Mouse (Mus musculus) limb, embryonic 14.5 days (tissue): Measurements from ENCODE around the gene Abhd10. TPM values are rescaled to one million over a fixed set of nuclear protein-coding genes. Genes with fewer than 3 reads are reported as not detected.

Source experiments
- ATAC-seq: fragments of 200-750 bp; cut with Nextera tagmentation; 2 replicates; pipeline ENCODE4 v1.8.0; 2017; ENCODE audit warnings: low read depth, moderate number of reproducible peaks, moderate TSS enrichment; ENCODE audit not compliant: low FRiP score
- DNase-seq: peaks from one replicate; pipeline ENCODE4 v3.0.0-alpha.2; 2015; ENCODE audit warnings: low spot score
- H3K27ac ChIP-seq: fragments of 300-500 bp; sonication (generic); replicated peaks from 2 replicates; pipeline ENCODE4 v1.5.1; 2014; ENCODE audit warnings: low read depth, mild to moderate bottlenecking, low read length, moderate library complexity, mixed read lengths
- H3K27me3 ChIP-seq: fragments of 300-500 bp; sonication (generic); 2 replicates; pipeline ENCODE4 v1.6.1; 2014; ENCODE audit warnings: low read length, mixed read lengths; ENCODE audit not compliant: control insufficient read depth, insufficient read depth
- H3K36me3 ChIP-seq: fragments of 300-500 bp; sonication (generic); 2 replicates; pipeline ENCODE4 v1.6.1; 2014; ENCODE audit warnings: mild to moderate bottlenecking, low read length, moderate library complexity, mixed read lengths; ENCODE audit not compliant: control insufficient read depth, insufficient read depth
- H3K4me1 ChIP-seq: fragments of 300-500 bp; sonication (generic); 2 replicates; pipeline ENCODE4 v1.6.1; 2014; ENCODE audit warnings: antibody characterized with exemption, low read length, mixed read lengths; ENCODE audit not compliant: control insufficient read depth, insufficient read depth
- H3K4me2 ChIP-seq: fragments of 300-500 bp; sonication (generic); replicated peaks from 2 replicates; pipeline ENCODE4 v1.6.1; 2014; ENCODE audit warnings: low read depth, mild to moderate bottlenecking, low read length, moderate library complexity; ENCODE audit not compliant: severe bottlenecking
- H3K4me3 ChIP-seq: fragments of 300-500 bp; sonication (generic); replicated peaks from 2 replicates; pipeline ENCODE4 v1.5.1; 2014; ENCODE audit warnings: low read length
- H3K9ac ChIP-seq: fragments of 300-500 bp; sonication (generic); 2 replicates; pipeline ENCODE4 v1.6.1; 2014; ENCODE audit warnings: mild to moderate bottlenecking, low read depth, low read length, moderate library complexity; ENCODE audit not compliant: severe bottlenecking
- H3K9me3 ChIP-seq: fragments of 300-500 bp; sonication (generic); 2 replicates; pipeline ENCODE4 v1.6.1; 2016; ENCODE audit warnings: low read length; ENCODE audit not compliant: control insufficient read depth
- POLR2A ChIP-seq: fragments of 200-500 bp; IDR thresholded peaks from 2 replicates; pipeline ENCODE4 v1.8.0; 2012; ENCODE audit warnings: inconsistent platforms, mild to moderate bottlenecking, moderate library complexity, borderline replicate concordance; ENCODE audit not compliant: insufficient read depth, insufficient read length; ENCODE audit errors: extremely low read depth
- WGBS: fragments of 180-500 bp; shearing (Covaris S2); extraction: QIAGEN DNeasy Blood & Tissue Kit; methylation state at CpG from one replicate; pipeline ENCODE4 v1.1.7; 2014; 5-methylcytosine and 5-hydroxymethylcytosine counted together
- polyA plus RNA-seq, 2 experiments: library from polyadenylated mRNA; depleted of rRNA in 1 of 2; stranded (reverse) in 1 of 2; unstranded in 1 of 2; fragments of >200 nt; fragmentation: Nextera tagmentation in 1 of 2; extraction: Ambion mirVana in 1 of 2; gene quantifications; 2 replicates each; pipeline versions ENCODE4 v1.2.1 to v1.2.3; 2012 to 2014

The Abhd10 gene
- polyA plus RNA-seq, 2 experiments, result 28.3 to 29.6 TPM

- Histone ChIP-seq H3K27me3 (no peaks in the 10 kb centered on the region), H3K27ac (no peak overlapping the region), H3K9me3 (no peaks in the 10 kb centered on the region), H3K9ac (no peak overlapping the region), H3K4me1 (no peaks in the 10 kb centered on the region), H3K4me3 (no peak overlapping the region), H3K4me2 (no peak overlapping the region), H3K36me3 (peaks cover 27% of the 10 kb centered on the region)
- TF ChIP-seq POLR2A, result no peak
- WGBS, result 59% methylated on average over 5 of the region's 5 CpGs
- ATAC-seq, result no peak
- DNase-seq, result no peak
Observed at GRCm38 (mm10) chr16:45729163-45729562, 13.6 kb downstream of the Abhd10 start.

DNA sequence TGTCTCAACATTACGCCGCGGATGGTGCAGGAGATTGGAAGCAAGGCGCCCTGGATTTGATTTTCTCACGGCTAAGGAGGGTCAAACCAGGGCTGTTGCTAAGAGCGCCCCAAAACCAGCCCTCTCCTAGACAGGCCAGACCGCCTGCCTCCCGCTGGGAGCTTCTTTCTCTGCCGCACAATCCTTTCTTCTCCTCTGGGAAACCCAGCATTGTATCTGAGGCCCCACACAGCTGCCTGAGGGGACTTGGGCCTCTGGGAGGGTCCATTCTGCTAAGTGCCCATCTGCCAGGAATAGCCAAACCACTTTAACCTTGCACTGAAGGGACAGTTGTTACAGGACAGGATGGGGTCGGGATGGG, 18.0 kb downstream of the Abhd10 start:
- peak overlapping the region; percentile 92 for H3K4me2 ChIP-seq
- peak overlapping the region; percentile 64 for H3K9ac ChIP-seq
- DNase-seq (no peak), ATAC-seq (peak; percentile 43; the same call in 1 of the 2 replicates)
- TF ChIP-seq POLR2A, result no peak
- WGBS, result 2% methylated on average over 10 of the region's 10 CpGs
- H3K4me1 ChIP-seq, result no peaks in the 10 kb centered on the region
- H3K4me3 ChIP-seq, result peak overlapping the region; percentile 51
- no peaks in the 10 kb centered on the region for H3K36me3 ChIP-seq
- H3K27ac ChIP-seq, result no peak overlapping the region
- no peaks in the 10 kb centered on the region for H3K9me3 ChIP-seq
- no peaks in the 10 kb centered on the region for H3K27me3 ChIP-seq

DNA sequence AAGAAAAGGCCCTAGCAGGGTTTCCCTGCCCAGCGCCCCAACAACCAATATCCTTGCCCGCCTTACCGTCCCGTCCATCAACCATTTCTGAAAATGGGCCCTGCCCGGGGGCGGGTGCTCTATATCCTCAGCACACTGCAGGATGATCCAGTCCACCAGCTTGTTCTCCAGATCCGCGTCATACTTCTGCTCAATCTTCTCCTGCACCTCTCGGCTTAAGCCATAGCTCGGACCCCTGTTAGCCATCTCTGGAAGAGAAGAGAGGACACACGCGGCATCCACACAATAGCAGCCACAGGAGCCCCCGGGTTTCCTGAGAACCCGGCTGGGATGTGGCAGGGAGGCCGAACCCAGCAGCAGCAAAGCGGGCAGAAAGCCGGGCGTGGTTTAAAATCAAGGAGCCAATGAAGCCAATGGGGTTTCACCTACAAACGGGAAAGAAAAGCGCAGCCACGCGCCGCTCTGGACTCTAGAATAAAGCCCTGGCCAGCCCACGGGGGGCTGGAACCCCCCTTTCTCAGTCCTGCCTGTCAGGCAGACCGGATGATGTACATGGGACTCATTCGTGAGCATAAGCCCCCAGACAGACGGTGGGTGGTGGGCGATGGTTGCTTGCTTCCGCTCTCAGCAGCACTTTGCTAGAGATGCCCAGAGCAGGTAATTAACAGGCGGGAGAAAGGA, 18.6 kb downstream of the Abhd10 start, which contains the start of gene Tagln3:
TSS of gene Tagln3 (minus strand) at position 548 of the 681 bp plus-strand sequence.
- Histone ChIP-seq H3K4me2 (peak within 1 kb of the TSS; percentile 92), H3K4me3 (peak within 1 kb of the TSS; percentile 51), H3K9me3 (no peaks in the 10 kb centered on the region), H3K27me3 (no peaks in the 10 kb centered on the region), H3K27ac (no peak within 1 kb of the TSS), H3K9ac (peak within 1 kb of the TSS; percentile 64), H3K4me1 (no peaks in the 10 kb centered on the region), H3K36me3 (no peaks in the 10 kb centered on the region)
- peak; percentile 49; the same call in 1 of the 2 replicates for TF ChIP-seq POLR2A
- 1% methylated on average over 30 of the region's 30 CpGs for WGBS
- DNase-seq (peak; percentile 49), ATAC-seq (peak; percentile 50; the same call in 1 of the 2 replicates)

DNA sequence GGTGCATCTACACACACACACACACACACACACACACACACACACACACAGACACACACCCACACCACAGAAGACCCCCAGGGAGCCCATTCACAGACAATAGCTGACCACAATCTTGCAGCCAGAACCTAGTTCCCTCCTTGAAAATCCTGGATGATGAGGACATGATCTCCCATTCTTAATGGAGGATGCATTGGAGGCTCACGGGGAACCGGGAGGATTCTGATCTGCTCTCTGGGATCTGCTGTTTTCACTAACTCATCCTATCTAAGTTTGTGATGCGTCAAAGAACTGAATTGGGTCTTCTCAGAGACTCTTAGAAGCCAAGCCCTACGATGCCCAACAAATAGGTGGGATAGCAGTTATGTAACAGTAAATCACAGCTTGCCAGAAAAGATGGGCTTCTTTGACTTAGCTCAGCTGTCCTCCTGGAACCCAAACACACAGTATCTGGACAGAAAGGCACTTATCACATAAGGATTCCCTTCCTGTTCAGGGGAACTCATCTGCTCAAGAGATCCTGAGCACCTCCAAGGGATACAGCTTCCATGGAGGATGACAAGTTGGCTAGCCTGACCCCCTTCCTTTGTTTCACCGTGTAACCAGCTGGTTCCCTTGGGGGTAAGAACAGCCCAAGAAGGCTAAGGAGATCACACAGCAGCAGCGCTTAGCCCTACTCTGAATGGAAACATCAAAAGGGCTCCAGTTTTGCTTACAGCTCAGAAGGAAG, 19.4 kb downstream of the Abhd10 start:
- no peak for ATAC-seq
- Histone ChIP-seq H3K36me3 (no peaks in the 10 kb centered on the region), H3K4me3 (peak overlapping the region; percentile 51), H3K4me2 (peak overlapping the region; percentile 92), H3K27ac (no peak overlapping the region), H3K27me3 (no peaks in the 10 kb centered on the region), H3K9ac (peak overlapping the region; percentile 64), H3K9me3 (no peaks in the 10 kb centered on the region), H3K4me1 (no peaks in the 10 kb centered on the region)
- WGBS, result 56% methylated on average over 6 of the region's 6 CpGs
- TF ChIP-seq POLR2A, result no peak
- DNase-seq, result no peak

GRCm38 (mm10) chr16:45722460-45722951, 20.2 kb downstream of the Abhd10 start:
- no peaks in the 10 kb centered on the region for H3K27me3 ChIP-seq
- H3K4me2 ChIP-seq, result no peak overlapping the region
- H3K27ac ChIP-seq, result no peak overlapping the region
- H3K4me3 ChIP-seq, result no peak overlapping the region
- no peaks in the 10 kb centered on the region for H3K36me3 ChIP-seq
- WGBS, result 80% methylated on average over 3 of the region's 3 CpGs
- H3K9ac ChIP-seq, result no peak overlapping the region
- H3K9me3 ChIP-seq, result no peaks in the 10 kb centered on the region
- DNase-seq (no peak), ATAC-seq (no peak)
- H3K4me1 ChIP-seq, result no peaks in the 10 kb centered on the region
- no peak for TF ChIP-seq POLR2A
